Mouse (Mus musculus): ENCODE results near the gene Tmem52.

DNA sequence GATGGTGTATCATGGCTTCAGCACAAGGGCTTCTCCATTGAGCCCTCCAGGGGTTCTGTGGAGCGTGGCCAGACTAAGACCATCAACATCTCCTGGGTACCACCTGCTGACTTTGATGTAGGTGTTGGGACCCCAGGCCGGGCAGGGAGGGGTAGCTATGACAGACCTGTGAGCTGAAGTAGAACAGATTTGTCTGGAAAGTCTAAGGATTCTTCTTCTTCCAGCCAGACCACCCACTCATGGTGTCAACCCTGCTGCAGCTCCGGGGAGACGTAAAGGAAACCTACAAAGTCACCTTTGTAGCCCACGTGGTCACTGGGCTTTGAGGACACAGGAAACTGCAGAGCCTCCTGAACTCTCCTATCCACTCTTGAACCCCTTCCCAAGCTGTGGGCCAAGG lies 2.8 kb upstream of the Tmem52 start:
- TF ChIP-seq CTCF (IDR thresholded peaks at IDR 0.05; ENCODE audit: low read depth, low read length) = no peak
- no peak for TF ChIP-seq POLR2A (IDR thresholded peaks at IDR 0.05; ENCODE audit: borderline replicate concordance, low read depth, low read length)
